Comparison of ENCODE assay signal across 18 mouse cellular contexts in the genomic region with DNA sequence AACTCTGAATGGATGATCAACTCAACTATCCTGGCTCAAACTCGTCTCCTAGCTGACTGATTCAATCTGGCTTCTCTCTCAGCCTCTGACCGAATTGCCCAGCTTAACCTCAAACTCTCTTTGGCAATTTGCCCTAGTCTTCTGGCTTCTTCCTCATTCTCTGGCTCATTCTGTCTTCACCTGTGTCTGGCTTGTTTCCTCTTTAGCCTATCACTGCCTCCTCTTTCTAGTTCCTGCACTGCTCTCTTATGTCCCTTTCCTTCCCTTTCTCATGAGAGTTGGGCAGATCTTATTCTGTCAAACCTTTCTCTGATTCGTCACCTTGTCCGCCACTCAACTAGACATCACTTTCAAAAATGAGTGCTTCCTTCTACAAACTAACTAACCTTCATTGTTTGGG. TPM values are rescaled to one million over a fixed set of nuclear protein-coding genes. Genes with fewer than 3 reads are reported as not detected.
DNase-seq lines count a peak whose midpoint lies in the region; ATAC-seq and TF ChIP-seq lines count a peak whose summit lies in the region.
"Had no signal": no experiment of that assay in that cellular context is flagged by ENCODE, and none has a peak within 500 bp of the region (broad histone marks: within the 10 kb centered on the region; RNA-seq: fewer than 3 reads in every experiment).

No protein-coding gene starts in this region.

- DNase-seq in cerebellum, adult 2 months: peak in 1 of 2 experiments; percentile 69
- DNase-seq in lung, postnatal 25 days (ENCODE audit: low spot score): peak; percentile 62
- no peak for DNase-seq in lung, postnatal 0 days (ENCODE audit: low spot score)
- DNase-seq in MEL-GATA-1-ER (ENCODE audit: extremely low read depth, low read depth): peak; percentile 79
- no peak for DNase-seq in left cerebral cortex, adult 18-20 months (ENCODE audit: low spot score in 2 of 2)
- DNase-seq in heart, postnatal 36 days: no peak
- DNase-seq: adrenal gland, postnatal 10 days; forebrain, postnatal 0 days; gastrocnemius, postnatal 14 days had no signal

- 42% methylated on average over 4 of the region's 4 CpGs for WGBS in cerebellum, adult 2 months
- WGBS in lung, postnatal 0 days: 63% methylated on average over 4 of the region's 4 CpGs

- H3K4me1 ChIP-seq in cerebellum, adult 2 months (ENCODE audit: control insufficient read depth, insufficient read depth, low read length): peaks cover 61% of the 10 kb centered on the region
- H3K4me1 ChIP-seq in lung, postnatal 0 days (ENCODE audit: insufficient read depth, low read depth, low read length): peaks cover 10% of the 10 kb centered on the region; the same call in 1 of the 2 replicates
- H3K4me1 ChIP-seq: stomach, embryonic 15.5 days had no signal

- no peak overlapping the region for H3K4me3 ChIP-seq in cerebellum, adult 2 months (replicated peaks; ENCODE audit: insufficient read depth, low read depth, low read length)
- no peak overlapping the region for H3K4me3 ChIP-seq in lung, postnatal 0 days (ENCODE audit: low read depth, low read length)
- H3K4me3 ChIP-seq: heart, embryonic 13.5 days; hindbrain, embryonic 12.5 days; limb, embryonic 12.5 days; midbrain, embryonic 13.5 days; neural tube, embryonic 12.5 days; stomach, embryonic 15.5 days had no signal

- TF ChIP-seq CTCF in cerebellum, adult 2 months (IDR thresholded peaks at IDR 0.05; ENCODE audit: borderline replicate concordance, insufficient read depth, low read depth, low read length): no peak
- TF ChIP-seq CTCF in lung, postnatal 0 days (IDR thresholded peaks at IDR 0.05): no peak

- intact Hi-C loops in heart, postnatal 36 days (cut with DNase I): no loop called here

- no peak overlapping the region for H3K4me2 ChIP-seq in lung, postnatal 0 days (replicated peaks; ENCODE audit: low read depth, low read length)
- H3K4me2 ChIP-seq: heart, embryonic 13.5 days; hindbrain, embryonic 12.5 days; limb, embryonic 12.5 days; midbrain, embryonic 13.5 days; neural tube, embryonic 12.5 days; stomach, embryonic 15.5 days had no signal

- H3K9me3 ChIP-seq in lung, postnatal 0 days (ENCODE audit: low read length): no peaks in the 10 kb centered on the region
- H3K9me3 ChIP-seq: heart, embryonic 13.5 days; hindbrain, embryonic 12.5 days; limb, embryonic 12.5 days; midbrain, embryonic 13.5 days; neural tube, embryonic 12.5 days; stomach, embryonic 15.5 days had no signal

- no peak for TF ChIP-seq POLR2A in cerebellum, adult 2 months (IDR thresholded peaks at IDR 0.05; ENCODE audit: borderline replicate concordance, insufficient read depth, low read length)

- no peak overlapping the region for H3K9ac ChIP-seq in lung, postnatal 0 days (replicated peaks; ENCODE audit: low read depth)
- H3K9ac ChIP-seq: forebrain, postnatal 0 days; heart, embryonic 13.5 days; hindbrain, embryonic 12.5 days; limb, embryonic 12.5 days; midbrain, embryonic 13.5 days; neural tube, embryonic 12.5 days; stomach, embryonic 15.5 days had no signal

- no peaks in the 10 kb centered on the region for H3K27me3 ChIP-seq in cerebellum, adult 2 months (ENCODE audit: control insufficient read depth, insufficient read depth, low read length)
- no peaks in the 10 kb centered on the region for H3K27me3 ChIP-seq in lung, postnatal 0 days (replicated peaks; ENCODE audit: insufficient read depth, low read length)
- H3K27me3 ChIP-seq: heart, embryonic 13.5 days; hindbrain, embryonic 12.5 days; limb, embryonic 12.5 days; midbrain, embryonic 13.5 days; neural tube, embryonic 12.5 days; stomach, embryonic 15.5 days had no signal

- H3K27ac ChIP-seq in cerebellum, adult 2 months (ENCODE audit: insufficient read depth, low read length): peak overlapping the region; percentile 46; the same call in 1 of the 2 replicates
- no peak overlapping the region for H3K27ac ChIP-seq in lung, postnatal 0 days (ENCODE audit: low read length)
- H3K27ac ChIP-seq: heart, embryonic 13.5 days; hindbrain, embryonic 12.5 days; limb, embryonic 12.5 days; midbrain, embryonic 13.5 days; neural tube, embryonic 12.5 days; stomach, embryonic 15.5 days had no signal

- ATAC-seq in cerebellum, adult (ENCODE audit: insufficient number of reproducible peaks, low FRiP score, low TSS enrichment): no peak
- no peak for ATAC-seq in lung, postnatal 0 days
- peak; percentile 37 for ATAC-seq in megakaryocyte progenitor cell, adult 5-6 weeks (replicated peaks; ENCODE audit: poor library complexity)
- ATAC-seq: forebrain, postnatal 0 days; intestine, postnatal 0 days; midbrain, embryonic 13.5 days had no signal

- no peak for TF ChIP-seq EP300 in lung, postnatal 0 days (IDR thresholded peaks at IDR 0.05)

- no peaks in the 10 kb centered on the region for H3K36me3 ChIP-seq in lung, postnatal 0 days (ENCODE audit: insufficient read depth, low read length)
- H3K36me3 ChIP-seq: heart, embryonic 13.5 days; hindbrain, embryonic 12.5 days; limb, embryonic 12.5 days; midbrain, embryonic 13.5 days; neural tube, embryonic 12.5 days; stomach, embryonic 15.5 days had no signal

RNA-seq across cellular contexts. Expression of a gene that starts 16.5 kb away (rescaled TPM):
- polyA plus RNA-seq in cerebellum, adult 2 months (2012; rRNA removed): 24.7 and 26.1 TPM in 2 replicates
- polyA plus RNA-seq in lung, postnatal 0 days (2015; fragmentation: Nextera tagmentation; extraction: Ambion mirVana): 12.0 and 13.2 TPM in 2 replicates
- total RNA-seq in megakaryocyte progenitor cell, adult 5-6 weeks (2015): 13.0 and 16.1 TPM in 2 replicates
- 17.9 and 23.8 TPM in 2 replicates for total RNA-seq in megakaryocyte progenitor cell, adult 5-6 weeks (2017)
- 10 to 100 TPM; 38.7 to 40.8 TPM for total RNA-seq in left cerebral cortex, adult 18-20 months (2021)
- total RNA-seq in heart, postnatal 36 days (2021): 1 to 10 TPM; 5.6 to 6.4 TPM

RNA-seq across cellular contexts. Expression of a gene that starts 20.7 kb away (rescaled TPM):
- 22.5 and 23.3 TPM in 2 replicates for polyA plus RNA-seq in cerebellum, adult 2 months (2012; rRNA removed)
- 25.9 and 26.8 TPM in 2 replicates for polyA plus RNA-seq in lung, postnatal 0 days (2015; fragmentation: Nextera tagmentation; extraction: Ambion mirVana)
- total RNA-seq in megakaryocyte progenitor cell, adult 5-6 weeks (2015): 54.2 and 65.5 TPM in 2 replicates
- total RNA-seq in megakaryocyte progenitor cell, adult 5-6 weeks (2017): 70.2 and 70.8 TPM in 2 replicates
- total RNA-seq in left cerebral cortex, adult 18-20 months (2021): 10 to 100 TPM; 21.7 to 27.0 TPM
- total RNA-seq in heart, postnatal 36 days (2021): 1 to 10 TPM; 8.3 to 8.7 TPM

Comparison
In these comparisons a context has a peak if more than half of its experiments do, and no peak if none do; other contexts are left out.
1. DNase-seq: peak in lung, postnatal 25 days (single experiment) and MEL-GATA-1-ER (single experiment); none in lung, postnatal 0 days (single experiment), left cerebral cortex, adult 18-20 months (0 of 2) and heart, postnatal 36 days (0 of 2).